Comparison of ENCODE assay signal across 7 mouse cellular contexts in the genomic region with DNA sequence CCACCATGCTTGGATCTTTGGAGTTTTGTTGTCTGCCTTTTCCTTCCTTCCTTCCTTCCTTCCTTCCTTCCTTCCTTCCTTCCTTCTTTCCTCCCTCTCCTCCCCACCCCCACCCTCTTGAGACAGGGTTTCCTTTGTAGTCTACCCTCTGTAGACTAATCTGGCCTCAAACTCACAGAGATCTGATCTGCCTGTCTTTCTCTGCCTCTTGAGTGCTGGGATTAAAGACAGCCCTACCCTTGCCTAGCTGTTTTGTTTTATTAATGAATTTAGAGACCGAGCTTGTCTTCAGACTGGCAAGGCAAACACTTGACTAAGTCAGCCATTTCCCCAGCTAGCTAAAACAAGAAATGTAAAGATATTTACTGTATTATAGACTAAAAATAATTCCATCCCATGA.
DNase-seq lines count a peak whose midpoint lies in the region; ATAC-seq and TF ChIP-seq lines count a peak whose summit lies in the region.
"Not testable (repeated sequence)": the region's sequence is repeated elsewhere in the genome, so short reads cannot be mapped to it uniquely, and the experiment has no call there.

No protein-coding gene starts in this region.

- not testable (repeated sequence) for H3K27ac ChIP-seq in forebrain, embryonic 11.5 days (ENCODE audit: low read depth, low read length)
- H3K27ac ChIP-seq in forebrain, embryonic 16.5 days (ENCODE audit: low read length): peak overlapping the region; percentile 69
- peak overlapping the region; percentile 34; the same call in 1 of the 2 replicates for H3K27ac ChIP-seq in hindbrain, embryonic 16.5 days (ENCODE audit: low read depth, low read length)
- peak overlapping the region; percentile 82 for H3K27ac ChIP-seq in lung, embryonic 14.5 days (ENCODE audit: low read depth)
- peak overlapping the region; percentile 74 for H3K27ac ChIP-seq in midbrain, embryonic 13.5 days
- peak overlapping the region; percentile 75 for H3K27ac ChIP-seq in neural tube, embryonic 13.5 days (replicated peaks)

- H3K9ac ChIP-seq in forebrain, embryonic 11.5 days (ENCODE audit: low read length); forebrain, embryonic 16.5 days (replicated peaks; ENCODE audit: low read depth, low read length); hindbrain, embryonic 16.5 days (ENCODE audit: low read depth, low read length); lung, embryonic 14.5 days; midbrain, embryonic 13.5 days (replicated peaks); neural tube, embryonic 13.5 days: not testable (repeated sequence)

- ATAC-seq in forebrain, embryonic 11.5 days (replicated peaks; ENCODE audit: low FRiP score): peak; percentile 60; the same call in 1 of the 2 replicates
- peak; percentile 48 for ATAC-seq in forebrain, embryonic 16.5 days
- not testable (repeated sequence) for ATAC-seq in hindbrain, embryonic 16.5 days; lung, embryonic 14.5 days (ENCODE audit: insufficient read depth)
- ATAC-seq in midbrain, embryonic 13.5 days: peak; percentile 56
- ATAC-seq in neural tube, embryonic 13.5 days (ENCODE audit: low read depth): peak; percentile 56; the same call in 1 of the 2 replicates

- H3K4me2 ChIP-seq in forebrain, embryonic 11.5 days (ENCODE audit: low read depth, low read length, severe bottlenecking); forebrain, embryonic 16.5 days (ENCODE audit: low read length); hindbrain, embryonic 16.5 days (ENCODE audit: low read length); lung, embryonic 14.5 days; midbrain, embryonic 13.5 days (replicated peaks); neural tube, embryonic 13.5 days: not testable (repeated sequence)

- not testable (repeated sequence) for TF ChIP-seq CTCF in brain, embryonic 14.5 days (IDR thresholded peaks at IDR 0.05; ENCODE audit: borderline replicate concordance, extremely low read depth, insufficient read depth, insufficient read length); lung, embryonic 14.5 days (IDR thresholded peaks at IDR 0.05; ENCODE audit: low read depth)

- not testable (repeated sequence) for H3K9me3 ChIP-seq in forebrain, embryonic 11.5 days (ENCODE audit: control insufficient read depth, low read length); forebrain, embryonic 16.5 days (ENCODE audit: control insufficient read depth, low read length); hindbrain, embryonic 16.5 days (ENCODE audit: control insufficient read depth, low read length); lung, embryonic 14.5 days (ENCODE audit: low read depth, low read length); midbrain, embryonic 13.5 days; neural tube, embryonic 13.5 days

- not testable (repeated sequence) for TF ChIP-seq POLR2A in brain, embryonic 14.5 days (IDR thresholded peaks at IDR 0.05; ENCODE audit: borderline replicate concordance, extremely low read depth, insufficient read depth, insufficient read length, poor library complexity, severe bottlenecking)

- 41% methylated on average over 1 of the region's 1 CpGs for whole genome bisulfite sequencing in forebrain, embryonic 11.5 days
- WGBS in forebrain, embryonic 16.5 days: 0% methylated on average over 1 of the region's 1 CpGs
- WGBS in hindbrain, embryonic 16.5 days: 42% methylated on average over 1 of the region's 1 CpGs
- WGBS in lung, embryonic 14.5 days: 44% methylated on average over 1 of the region's 1 CpGs
- 18% methylated on average over 1 of the region's 1 CpGs for WGBS in midbrain, embryonic 13.5 days
- 49% methylated on average over 1 of the region's 1 CpGs for WGBS in neural tube, embryonic 13.5 days

- peak; percentile 48 for DNase-seq in brain, embryonic 14.5 days (ENCODE audit: low read depth)
- not testable (repeated sequence) for DNase-seq in forebrain, embryonic 11.5 days (ENCODE audit: low spot score)
- DNase-seq in lung, embryonic 14.5 days: peak; percentile 3

- not testable (repeated sequence) for H3K4me3 ChIP-seq in forebrain, embryonic 11.5 days (ENCODE audit: low read depth, low read length); forebrain, embryonic 16.5 days (replicated peaks; ENCODE audit: low read length); hindbrain, embryonic 16.5 days (ENCODE audit: low read length); lung, embryonic 14.5 days (ENCODE audit: low read depth, low read length); midbrain, embryonic 13.5 days (replicated peaks); neural tube, embryonic 13.5 days

- H3K36me3 ChIP-seq in forebrain, embryonic 11.5 days (ENCODE audit: control insufficient read depth, insufficient read depth, low read length); forebrain, embryonic 16.5 days (ENCODE audit: control insufficient read depth, insufficient read depth); hindbrain, embryonic 16.5 days (ENCODE audit: control insufficient read depth, insufficient read depth, low read length); lung, embryonic 14.5 days (ENCODE audit: insufficient read depth); midbrain, embryonic 13.5 days; neural tube, embryonic 13.5 days: not testable (repeated sequence)

- H3K27me3 ChIP-seq in forebrain, embryonic 11.5 days (ENCODE audit: control insufficient read depth, insufficient read depth, low read length); forebrain, embryonic 16.5 days (replicated peaks; ENCODE audit: control insufficient read depth, insufficient read depth, low read length); hindbrain, embryonic 16.5 days (replicated peaks; ENCODE audit: control insufficient read depth, insufficient read depth, low read length); lung, embryonic 14.5 days (ENCODE audit: insufficient read depth, low read length); midbrain, embryonic 13.5 days; neural tube, embryonic 13.5 days: not testable (repeated sequence)

- not testable (repeated sequence) for H3K4me1 ChIP-seq in forebrain, embryonic 11.5 days (replicated peaks; ENCODE audit: control insufficient read depth, insufficient read depth, low read length); forebrain, embryonic 16.5 days (replicated peaks; ENCODE audit: control insufficient read depth, insufficient read depth, low read length); hindbrain, embryonic 16.5 days (ENCODE audit: control insufficient read depth, insufficient read depth, low read depth, low read length); lung, embryonic 14.5 days (ENCODE audit: insufficient read depth); midbrain, embryonic 13.5 days (replicated peaks); neural tube, embryonic 13.5 days (replicated peaks)
